Mouse (Mus musculus) cerebellum, adult 8-10 months (tissue): ENCODE data around the gene Fignl1.

Experiments used
- DNase-seq: peaks from one replicate; pipeline ENCODE4 v3.0.0; 2022

Gene Fignl1

DNA sequence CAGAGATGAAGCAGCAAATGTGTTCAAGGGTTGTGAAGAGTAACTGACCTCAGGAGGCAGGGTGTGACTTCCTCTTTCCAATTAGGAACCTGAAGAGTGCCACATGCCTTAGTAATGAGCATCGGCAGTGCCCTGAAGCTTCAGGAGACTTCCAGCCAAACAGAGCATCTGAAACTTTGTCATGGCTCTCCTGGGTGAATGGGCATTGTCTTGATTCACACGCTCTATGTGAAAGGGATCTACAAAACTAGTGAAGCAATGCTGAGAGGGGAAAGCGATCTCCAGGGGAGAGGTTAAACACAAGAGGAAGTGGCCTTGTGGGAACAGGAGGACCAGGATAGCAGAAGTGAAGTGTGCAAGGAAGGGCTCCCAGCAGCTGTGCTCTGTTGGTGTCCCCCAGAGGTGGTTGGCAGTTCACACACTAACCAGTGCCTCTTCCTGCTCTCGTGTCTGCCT is 45.5 kb downstream of the Fignl1 start:
- no peak for DNase-seq

DNA sequence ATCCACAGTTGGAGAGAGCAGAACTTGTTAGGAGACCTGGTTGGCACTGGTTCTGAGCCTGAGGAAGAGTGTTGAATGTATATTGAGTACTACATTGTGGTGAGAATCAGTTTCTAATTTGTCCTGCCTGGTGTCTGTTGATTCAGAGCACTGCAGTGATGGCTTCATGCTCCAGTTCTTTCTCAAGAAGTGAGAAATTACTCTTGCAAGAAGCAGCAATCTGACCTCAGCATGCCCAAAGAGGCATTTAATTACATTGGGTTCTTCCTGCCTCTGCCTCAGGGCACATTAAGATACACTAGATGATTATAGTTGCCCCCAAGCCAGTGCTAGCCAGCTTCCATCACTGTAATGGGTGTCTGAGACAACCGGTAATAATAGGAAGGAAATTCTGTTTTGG is 49.9 kb downstream of the Fignl1 start:
- DNase-seq, result no peak

DNA sequence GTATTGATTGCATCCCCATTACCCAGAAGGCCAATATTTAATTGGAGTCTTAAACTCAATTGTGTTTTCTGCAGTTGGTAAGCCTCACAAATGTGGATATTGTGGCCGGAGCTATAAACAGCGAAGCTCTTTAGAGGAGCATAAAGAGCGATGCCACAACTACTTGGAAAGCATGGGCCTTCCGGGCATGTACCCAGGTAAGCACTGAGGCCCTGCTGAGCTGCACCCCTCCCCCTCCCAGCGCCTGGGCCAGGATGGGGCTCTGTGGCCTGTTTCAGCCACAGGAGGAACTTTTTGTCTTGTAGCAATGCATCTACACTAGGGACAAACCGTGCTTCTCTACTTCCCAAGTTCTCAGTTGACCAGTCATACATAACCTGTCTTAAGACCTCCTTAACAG is 50.6 kb downstream of the Fignl1 start:
- DNase-seq, result no peak

DNA sequence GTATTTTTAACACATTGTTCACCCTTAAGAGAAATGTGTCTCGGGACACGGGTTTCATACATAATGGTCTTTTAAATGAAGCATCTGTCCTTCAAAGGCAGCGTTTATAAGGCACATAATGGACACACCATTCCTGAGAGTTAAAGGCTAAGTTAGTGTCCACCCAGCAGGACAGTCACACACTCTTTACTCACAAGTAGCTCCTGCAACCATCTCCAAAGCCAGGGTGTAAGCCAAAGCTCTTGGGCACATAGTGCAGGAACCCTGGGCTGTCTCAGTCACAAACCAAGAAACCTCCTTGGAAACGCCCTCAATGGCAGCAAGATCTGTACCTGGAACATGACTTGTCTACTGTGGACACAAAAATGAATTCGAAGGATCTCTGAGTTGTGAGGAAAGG is 55.9 kb downstream of the Fignl1 start:
- DNase-seq, result no peak

DNA sequence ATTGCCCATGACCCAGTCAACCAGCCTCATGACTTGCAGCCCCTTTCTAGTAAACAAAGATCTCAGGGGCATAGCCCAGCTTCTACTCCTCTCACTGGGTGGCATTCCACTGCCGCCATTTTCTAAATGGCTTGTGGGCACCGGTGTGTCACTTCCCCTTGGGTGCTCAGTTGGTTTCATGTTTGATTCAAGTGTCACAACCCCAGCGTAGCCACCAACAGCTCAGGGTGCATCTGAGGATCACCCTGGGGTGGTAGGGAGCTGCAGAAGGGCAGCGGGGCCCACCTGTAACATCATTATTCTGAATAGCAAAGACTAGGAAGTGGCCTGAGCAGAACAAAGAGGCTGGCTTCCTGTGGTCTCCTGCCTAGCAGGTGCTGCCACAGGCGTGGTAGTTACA is 57.7 kb downstream of the Fignl1 start:
- DNase-seq, result no peak

DNA sequence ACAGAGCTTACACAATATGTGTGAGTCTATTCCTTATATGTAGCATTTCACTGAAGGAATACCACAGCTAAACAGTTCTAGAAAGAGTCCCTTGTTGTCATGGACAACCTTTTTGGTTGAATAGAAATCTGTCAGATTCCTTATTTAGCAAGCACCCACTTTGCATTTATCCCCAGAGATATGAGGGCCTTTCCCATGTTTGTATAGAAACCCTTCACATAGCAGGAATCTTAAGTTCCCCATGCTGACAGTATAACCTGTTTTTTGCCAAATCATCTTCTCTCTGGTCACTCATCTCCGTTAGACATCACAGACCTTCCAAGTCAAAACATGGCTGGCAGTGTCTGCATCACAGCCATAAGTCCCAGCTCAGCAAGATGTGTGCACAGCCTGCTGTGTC is 64.5 kb downstream of the Fignl1 start:
- no peak for DNase-seq

DNA sequence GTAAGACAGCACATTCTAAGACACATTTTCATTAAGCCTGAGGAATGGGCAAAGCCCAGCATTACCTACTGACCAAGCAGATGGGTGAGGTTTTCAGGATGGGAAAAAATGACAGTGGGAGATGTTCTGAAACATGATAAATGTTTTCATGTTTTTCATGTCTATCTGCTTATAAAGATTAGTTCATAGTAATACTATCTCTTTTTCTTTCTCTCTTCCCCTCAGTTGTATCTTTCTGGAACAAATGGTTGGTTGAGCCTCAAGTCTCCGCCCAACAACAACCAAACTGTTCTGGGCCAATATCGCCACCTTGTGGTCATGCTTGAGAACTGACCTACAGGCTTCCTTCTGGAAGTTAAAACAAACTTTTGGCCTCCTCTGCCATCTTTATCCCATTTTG is 66.1 kb downstream of the Fignl1 start:
- DNase-seq, result no peak

DNA sequence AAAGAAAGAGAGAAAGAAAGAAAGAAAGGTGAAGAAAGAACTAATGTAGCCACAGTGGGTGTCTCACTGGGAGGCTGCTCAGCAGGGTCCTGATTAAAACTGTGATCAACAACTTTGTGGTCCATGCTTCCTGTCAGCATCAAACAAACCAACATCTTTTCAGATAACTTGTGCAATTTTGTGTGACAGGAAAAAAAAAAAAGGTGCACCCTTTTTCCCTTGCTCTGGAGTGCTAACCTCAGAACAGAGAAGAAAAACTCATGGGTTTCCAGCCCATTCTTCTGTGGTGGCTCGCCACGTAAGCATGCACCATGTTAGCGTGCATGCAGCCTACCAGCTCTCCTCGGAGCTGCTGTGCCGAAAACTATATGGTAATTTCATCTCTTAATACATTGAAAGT is 67.2 kb downstream of the Fignl1 start:
- no peak for DNase-seq

DNA sequence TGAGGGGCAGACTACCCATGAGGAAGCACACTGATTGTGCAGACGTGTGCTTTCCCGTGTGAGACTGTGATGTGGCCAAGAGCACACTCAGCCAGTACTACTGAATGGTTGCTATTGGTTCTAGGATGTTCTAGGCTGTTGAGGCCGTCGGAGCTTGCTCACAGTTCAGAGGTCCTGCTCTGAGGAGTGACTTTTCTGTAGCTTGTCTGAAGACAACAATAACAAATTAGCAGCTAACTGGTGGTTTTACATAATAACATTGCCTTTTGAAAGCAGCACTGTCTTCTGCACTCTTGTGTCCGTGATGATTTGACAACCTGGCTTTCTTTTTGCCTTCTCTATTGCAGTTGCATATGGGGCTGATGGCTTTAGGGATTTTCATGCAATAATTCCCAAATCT is 68.2 kb downstream of the Fignl1 start:
- no peak for DNase-seq

DNA sequence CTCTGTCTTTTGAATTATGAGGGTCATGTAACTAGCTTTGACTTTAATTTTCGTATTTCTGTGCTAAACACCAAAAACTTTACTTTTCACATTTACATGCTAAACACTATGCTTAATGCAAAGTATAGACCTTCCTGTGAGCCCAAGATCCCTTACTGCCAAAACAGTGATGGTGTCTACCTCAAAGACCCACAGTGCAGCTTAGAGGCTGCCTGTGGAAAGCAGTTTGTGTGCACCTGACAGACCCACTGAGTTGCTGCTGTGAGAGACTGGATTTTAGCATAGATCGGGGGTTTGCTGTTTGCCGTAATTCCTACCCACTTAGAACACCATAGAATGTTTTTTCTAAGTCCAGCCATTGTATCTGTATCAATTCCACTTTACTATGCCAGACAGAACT is 69.7 kb downstream of the Fignl1 start:
- no peak for DNase-seq

DNA sequence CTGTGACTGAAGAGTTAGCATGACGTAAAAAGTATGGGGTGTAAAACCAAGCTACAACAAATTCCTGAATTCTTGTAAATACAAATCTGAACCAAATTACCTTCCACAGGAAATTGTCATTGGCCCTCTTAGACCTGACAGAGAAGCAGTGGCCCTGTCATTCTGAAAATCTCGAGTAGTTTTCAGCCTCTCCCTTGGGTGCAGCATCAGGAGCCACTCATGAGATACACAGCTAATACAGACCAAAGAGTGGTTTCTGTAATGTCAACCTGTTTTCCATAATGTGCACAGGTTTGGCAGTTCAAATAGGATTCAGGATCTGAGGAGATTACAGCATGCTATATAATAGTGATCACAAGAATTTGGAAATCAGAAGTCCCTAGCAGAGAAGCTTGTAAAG is 71.2 kb downstream of the Fignl1 start:
- DNase-seq, result no peak
